Mouse (Mus musculus) neural tube, embryonic 14.5 days (tissue): ENCODE data around the gene Me3. TPM values are rescaled to one million over a fixed set of nuclear protein-coding genes. Genes with fewer than 3 reads are reported as not detected.

ENCODE experiments used
- ATAC-seq: fragments of 200-750 bp; cut with Nextera tagmentation; 2 replicates; pipeline ENCODE4 v1.8.0; 2017; ENCODE audit warnings: low read depth, mild to moderate bottlenecking, moderate TSS enrichment, moderate library complexity
- H3K27ac ChIP-seq: fragments of 300-500 bp; sonication (generic); 2 replicates; pipeline ENCODE4 v1.5.1; 2014; ENCODE audit warnings: low read depth, mild to moderate bottlenecking, control low read depth, low read length, moderate library complexity, mixed read lengths
- H3K27me3 ChIP-seq: fragments of 300-500 bp; sonication (generic); 2 replicates; pipeline ENCODE4 v1.6.1; 2014; ENCODE audit warnings: low read length; ENCODE audit not compliant: control insufficient read depth, insufficient read depth
- H3K36me3 ChIP-seq: fragments of 300-500 bp; sonication (generic); 2 replicates; pipeline ENCODE4 v1.6.1; 2014; ENCODE audit warnings: low read length, mixed read lengths; ENCODE audit not compliant: control insufficient read depth, insufficient read depth
- H3K4me1 ChIP-seq: fragments of 300-500 bp; sonication (generic); 2 replicates; pipeline ENCODE4 v1.6.1; 2014; ENCODE audit warnings: low read length; ENCODE audit not compliant: control insufficient read depth, insufficient read depth
- H3K4me2 ChIP-seq: fragments of 300-500 bp; sonication (generic); 2 replicates; pipeline ENCODE4 v1.6.1; 2014; ENCODE audit warnings: mild to moderate bottlenecking, low read depth, low read length, control low read depth
- H3K4me3 ChIP-seq: fragments of 300-500 bp; sonication (generic); 2 replicates; pipeline ENCODE4 v1.5.1; 2014; ENCODE audit warnings: low read depth, low read length, control low read depth, mixed read lengths
- H3K9ac ChIP-seq: fragments of 300-500 bp; sonication (generic); replicated peaks from 2 replicates; pipeline ENCODE4 v1.6.1; 2014; ENCODE audit warnings: low read depth, mild to moderate bottlenecking, control low read depth, low read length, mixed read lengths
- H3K9me3 ChIP-seq: fragments of 300-500 bp; sonication (generic); 2 replicates; pipeline ENCODE4 v1.6.1; 2016; ENCODE audit warnings: low read length; ENCODE audit not compliant: control insufficient read depth
- WGBS: fragments of 180-500 bp; shearing (Covaris S2); extraction: QIAGEN DNeasy Blood & Tissue Kit; methylation state at CpG from one replicate; pipeline ENCODE4 v1.1.7; 2014; 5-methylcytosine and 5-hydroxymethylcytosine counted together
- polyA plus RNA-seq: library from polyadenylated mRNA; unstranded; fragments of >200 nt; fragmentation: Nextera tagmentation; extraction: Ambion mirVana; gene quantifications from 2 replicates; pipeline ENCODE4 v1.2.1, GENCODE M21; 2014

Me3 gene
- polyA plus RNA-seq, result 12.4 and 17.8 TPM in 2 replicates

GRCm38 (mm10) chr7:89632342-89633251 is at the start of gene Me3:
Me3 (plus strand) TSS chr7:89632392.
- H3K4me1 ChIP-seq, result no peaks in the 10 kb centered on the region
- WGBS, result 5% methylated on average over 49 of the region's 49 CpGs
- peak within 1 kb of the TSS; percentile 68 for H3K4me3 ChIP-seq
- peak within 1 kb of the TSS; percentile 99 for H3K4me2 ChIP-seq
- H3K36me3 ChIP-seq, result no peaks in the 10 kb centered on the region
- H3K9ac ChIP-seq, result peak within 1 kb of the TSS; percentile 82
- ATAC-seq, result peak; percentile 89
- H3K27me3 ChIP-seq, result no peaks in the 10 kb centered on the region
- H3K27ac ChIP-seq, result 0 out of 2 replicates have a peak within 1 kb of the TSS, but pooled peaks have one; percentile 23
- H3K9me3 ChIP-seq, result no peaks in the 10 kb centered on the region

GRCm38 (mm10) chr7:89590039-89590438 is 42.2 kb upstream of the Me3 start:
- Histone ChIP-seq H3K4me3 (no peak overlapping the region), H3K9ac (no peak overlapping the region), H3K4me1 (no peaks in the 10 kb centered on the region), H3K36me3 (no peaks in the 10 kb centered on the region), H3K9me3 (no peaks in the 10 kb centered on the region), H3K4me2 (no peak overlapping the region), H3K27me3 (no peaks in the 10 kb centered on the region), H3K27ac (no peak overlapping the region)
- WGBS, result 77% methylated on average over 5 of the region's 5 CpGs
- no peak for ATAC-seq

GRCm38 (mm10) chr7:89590542-89591251 is 41.5 kb upstream of the Me3 start:
- Histone ChIP-seq H3K27me3 (no peaks in the 10 kb centered on the region), H3K27ac (no peak overlapping the region), H3K9me3 (no peaks in the 10 kb centered on the region), H3K9ac (no peak overlapping the region), H3K36me3 (no peaks in the 10 kb centered on the region), H3K4me3 (no peak overlapping the region), H3K4me2 (no peak overlapping the region), H3K4me1 (no peaks in the 10 kb centered on the region)
- WGBS, result 91% methylated on average over 3 of the region's 3 CpGs
- no peak for ATAC-seq

GRCm38 (mm10) chr7:89595813-89596212 is 36.4 kb upstream of the Me3 start:
- Histone ChIP-seq H3K36me3 (no peaks in the 10 kb centered on the region), H3K27ac (no peak overlapping the region), H3K27me3 (no peaks in the 10 kb centered on the region), H3K9ac (no peak overlapping the region), H3K4me1 (no peaks in the 10 kb centered on the region), H3K9me3 (no peaks in the 10 kb centered on the region), H3K4me2 (no peak overlapping the region), H3K4me3 (no peak overlapping the region)
- 93% methylated on average over 2 of the region's 2 CpGs for WGBS
- no peak for ATAC-seq

- Histone ChIP-seq H3K4me3 (no peak overlapping the region), H3K27ac (no peak overlapping the region), H3K9ac (no peak overlapping the region), H3K36me3 (no peaks in the 10 kb centered on the region), H3K27me3 (no peaks in the 10 kb centered on the region), H3K4me2 (no peak overlapping the region), H3K4me1 (no peaks in the 10 kb centered on the region), H3K9me3 (no peaks in the 10 kb centered on the region)
- 81% methylated on average over 8 of the region's 8 CpGs for WGBS
- ATAC-seq, result no peak
Measured at GRCm38 (mm10) chr7:89605589-89606536, 26.3 kb upstream of the Me3 start.

- WGBS, result 92% methylated on average over 4 of the region's 6 CpGs
- no peaks in the 10 kb centered on the region for H3K27me3 ChIP-seq
- H3K4me1 ChIP-seq, result no peaks in the 10 kb centered on the region
- no peak for ATAC-seq
- H3K27ac ChIP-seq, result no peak overlapping the region
- H3K36me3 ChIP-seq, result no peaks in the 10 kb centered on the region
- H3K9ac ChIP-seq, result no peak overlapping the region
- no peaks in the 10 kb centered on the region for H3K9me3 ChIP-seq
- no peak overlapping the region for H3K4me3 ChIP-seq
- H3K4me2 ChIP-seq, result no peak overlapping the region
Measured at GRCm38 (mm10) chr7:89607329-89607728, 24.9 kb upstream of the Me3 start.

- WGBS, result 81% methylated on average over 7 of the region's 7 CpGs
- no peak overlapping the region for H3K27ac ChIP-seq
- ATAC-seq, result no peak
- no peaks in the 10 kb centered on the region for H3K9me3 ChIP-seq
- no peaks in the 10 kb centered on the region for H3K36me3 ChIP-seq
- no peaks in the 10 kb centered on the region for H3K27me3 ChIP-seq
- no peaks in the 10 kb centered on the region for H3K4me1 ChIP-seq
- H3K4me3 ChIP-seq, result no peak overlapping the region
- H3K4me2 ChIP-seq, result no peak overlapping the region
- H3K9ac ChIP-seq, result no peak overlapping the region
Measured at GRCm38 (mm10) chr7:89611236-89611635, 21.0 kb upstream of the Me3 start.

- WGBS, result 90% methylated on average over 6 of the region's 6 CpGs
- no peaks in the 10 kb centered on the region for H3K36me3 ChIP-seq
Measured at GRCm38 (mm10) chr7:89616235-89616634, 16.0 kb upstream of the Me3 start.

More at GRCm38 (mm10) chr7:89616235-89616634, 16.0 kb upstream of the Me3 start:
- no peak overlapping the region for H3K4me2 ChIP-seq
- no peaks in the 10 kb centered on the region for H3K9me3 ChIP-seq
- no peak overlapping the region for H3K27ac ChIP-seq
- ATAC-seq, result no peak
- H3K27me3 ChIP-seq, result no peaks in the 10 kb centered on the region
- no peak overlapping the region for H3K9ac ChIP-seq
- H3K4me3 ChIP-seq, result no peak overlapping the region
- H3K4me1 ChIP-seq, result no peaks in the 10 kb centered on the region
